Mouse (Mus musculus) CH12F3 (cell line): ENCODE results near the gene Pla2g12b.
"Not testable (repeated sequence)": the region's sequence is repeated elsewhere in the genome, so short reads cannot be mapped to it uniquely, and the experiment has no call there.

Experiments
- in situ Hi-C: fragments of 300-500 bp; cut with MboI; formaldehyde crosslinking; loops from 2 replicates; pipeline ENCODE4 v1.14.3; 2020; ENCODE audit warnings: low sequenced_read_pairs

Gene Pla2g12b

GRCm38 (mm10) chr10:59402899-59403792 is at the start of gene Pla2g12b:
Gene Pla2g12b, plus strand, starts transcription at chr10:59403660.
- in situ Hi-C loops, result no loop called here

GRCm38 (mm10) chr10:59354120-59354519 is 49.3 kb upstream of the Pla2g12b start:
- in situ Hi-C loops, result no loop called here

- in situ Hi-C loops, result loop anchor here (5.0 kb wide), 1 partner anchor 48 kb away; no protein-coding TSS in a partner anchor
These were observed 48.4 kb upstream of the Pla2g12b start for GRCm38 (mm10) chr10:59355020-59355419.

- in situ Hi-C loops, result loop anchor here (5.0 kb wide), 1 partner anchor 51 kb away; no protein-coding TSS in a partner anchor
These were observed 44.7 kb upstream of the Pla2g12b start for GRCm38 (mm10) chr10:59358744-59359143.

GRCm38 (mm10) chr10:59363208-59363607 is 40.3 kb upstream of the Pla2g12b start:
- in situ Hi-C loops, result no loop called here

GRCm38 (mm10) chr10:59364551-59364950 is 38.9 kb upstream of the Pla2g12b start:
- in situ Hi-C loops, result no loop called here

GRCm38 (mm10) chr10:59365804-59366589 is 37.5 kb upstream of the Pla2g12b start:
- in situ Hi-C loops, result no loop called here

- in situ Hi-C loops, result no loop called here
These were observed 36.7 kb upstream of the Pla2g12b start for GRCm38 (mm10) chr10:59366746-59367145.

GRCm38 (mm10) chr10:59367206-59367605 is 36.3 kb upstream of the Pla2g12b start:
- in situ Hi-C loops, result no loop called here

GRCm38 (mm10) chr10:59368729-59369128 is 34.7 kb upstream of the Pla2g12b start:
- in situ Hi-C loops, result no loop called here

- in situ Hi-C loops, result no loop called here
These were observed 34.0 kb upstream of the Pla2g12b start for GRCm38 (mm10) chr10:59369426-59369825.

GRCm38 (mm10) chr10:59377906-59378305 is 25.6 kb upstream of the Pla2g12b start:
- in situ Hi-C loops, result no loop called here

GRCm38 (mm10) chr10:59378728-59379127 is 24.7 kb upstream of the Pla2g12b start:
- in situ Hi-C loops, result no loop called here

GRCm38 (mm10) chr10:59379927-59380326 is 23.5 kb upstream of the Pla2g12b start:
- in situ Hi-C loops, result no loop called here

GRCm38 (mm10) chr10:59380411-59380821 is 23.0 kb upstream of the Pla2g12b start:
- in situ Hi-C loops, result no loop called here

GRCm38 (mm10) chr10:59381563-59381962 is 21.9 kb upstream of the Pla2g12b start:
- in situ Hi-C loops, result not testable (repeated sequence)

GRCm38 (mm10) chr10:59386951-59387350 is 16.5 kb upstream of the Pla2g12b start:
- in situ Hi-C loops, result no loop called here

- in situ Hi-C loops, result no loop called here
These were observed 13.8 kb upstream of the Pla2g12b start for GRCm38 (mm10) chr10:59389652-59390051.

GRCm38 (mm10) chr10:59391907-59392306 is 11.6 kb upstream of the Pla2g12b start:
- in situ Hi-C loops, result no loop called here

GRCm38 (mm10) chr10:59395461-59395860 is 8.0 kb upstream of the Pla2g12b start, which contains the start of gene Gm10273:
Gene Gm10273, plus strand, starts transcription at chr10:59395632.
- in situ Hi-C loops, result not testable (repeated sequence)

GRCm38 (mm10) chr10:59403793-59404149 is 311 bp downstream of the Pla2g12b start:
- in situ Hi-C loops, result no loop called here

GRCm38 (mm10) chr10:59408499-59408898 is 5.0 kb downstream of the Pla2g12b start:
- in situ Hi-C loops, result no loop called here
